Mouse (Mus musculus): Measurements from ENCODE around the gene Zcchc17.

GRCm38 (mm10) chr4:130359486-130360237 is at the start of gene Zcchc17, which contains the start of gene Snrnp40:
- TF ChIP-seq GATA1 (IDR thresholded peaks at IDR 0.05; ENCODE audit: low read length) (peak; percentile 53; the same call in 1 of the 2 replicates), TAL1 (IDR thresholded peaks at IDR 0.05; ENCODE audit: low read length) (peak; percentile 68)
